Mouse (Mus musculus): Measurements from ENCODE around the gene Nfya. TPM values are rescaled to one million over a fixed set of nuclear protein-coding genes. Genes with fewer than 3 reads are reported as not detected.

The Nfya gene
- total and polyA plus RNA-seq, 3 experiments = 22.5 to 203 (median 41.1) TPM

DNA sequence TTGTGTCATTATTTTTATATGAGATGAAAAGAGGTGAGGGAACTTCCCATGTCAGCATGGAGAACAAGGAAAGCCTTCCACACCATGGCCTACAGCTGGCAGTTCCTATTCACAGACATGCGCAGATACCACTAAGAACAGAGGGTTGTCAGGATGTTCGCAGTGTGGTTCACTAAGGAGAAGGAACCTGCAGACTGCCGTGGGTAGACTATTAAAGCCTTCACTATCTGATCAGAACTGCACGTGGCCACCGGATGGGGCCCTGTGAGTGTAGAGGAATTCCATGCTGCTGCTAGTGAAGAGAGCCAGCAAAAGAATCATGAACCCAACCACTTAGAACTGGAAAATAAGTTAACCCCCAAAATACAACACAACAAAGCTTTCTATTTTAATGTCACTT, 20.3 kb downstream of the Nfya start:
- TF ChIP-seq POLR2AphosphoS5 (IDR thresholded peaks at IDR 0.05; ENCODE audit: insufficient replicate concordance, low read depth, low read length) = no peak
- H3K27me3 ChIP-seq (ENCODE audit: insufficient read depth, low read length) = no peaks in the 10 kb centered on the region

DNA sequence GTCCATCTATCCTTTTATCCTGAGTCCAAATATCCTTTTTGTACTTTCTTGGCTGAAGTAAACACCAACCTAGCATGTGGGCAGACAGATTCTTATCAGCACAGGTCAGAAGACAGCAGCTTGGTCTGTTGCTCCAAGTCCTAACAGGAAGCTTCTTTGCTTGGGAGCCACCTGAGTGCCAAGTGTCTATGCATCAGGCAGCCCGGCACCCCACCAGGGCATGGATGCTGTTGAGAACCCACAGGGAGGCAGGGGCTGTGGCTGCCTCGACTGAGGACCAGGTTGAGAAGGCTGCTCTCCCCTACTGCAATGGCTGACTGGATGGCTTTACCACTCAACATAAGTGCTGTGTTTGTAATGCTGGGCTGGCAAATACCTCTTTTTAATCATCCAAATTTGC, 21.0 kb downstream of the Nfya start:
- no peak overlapping the region for H3K4me3 ChIP-seq (ENCODE audit: low read depth, low read length)
- H3K27me3 ChIP-seq (ENCODE audit: insufficient read depth, low read length) = no peaks in the 10 kb centered on the region
- no peak for ATAC-seq (ENCODE audit: extremely low read depth, insufficient number of reproducible peaks, low FRiP score, poor library complexity, severe bottlenecking)
- DNase-seq (ENCODE audit: low spot score) = no peak
- H3K4me1 ChIP-seq (ENCODE audit: insufficient read depth, low read depth, low read length) = peaks cover 29% of the 10 kb centered on the region
- H3K9me3 ChIP-seq (replicated peaks) = no peaks in the 10 kb centered on the region
- TF ChIP-seq TAL1 (conservative IDR thresholded peaks at IDR 0.05; ENCODE audit: low read depth, low read length) (no peak), GATA1 (IDR thresholded peaks at IDR 0.05; ENCODE audit: borderline replicate concordance, low read length) (no peak), POLR2AphosphoS5 (IDR thresholded peaks at IDR 0.05; ENCODE audit: insufficient replicate concordance, low read depth, low read length) (no peak), GATA2 (IDR thresholded peaks at IDR 0.05; ENCODE audit: borderline replicate concordance, low read depth, low read length) (no peak), CTCF (IDR thresholded peaks at IDR 0.05; ENCODE audit: low read depth, low read length) (no peak)
- H3K36me3 ChIP-seq (replicated peaks) = peaks cover 81% of the 10 kb centered on the region

More for the DNA sequence above, 20.3 kb downstream of the Nfya start:
- no peak overlapping the region for H3K4me3 ChIP-seq (ENCODE audit: low read depth, low read length)
- peaks cover 88% of the 10 kb centered on the region for H3K36me3 ChIP-seq (replicated peaks)
- peaks cover 32% of the 10 kb centered on the region for H3K4me1 ChIP-seq (ENCODE audit: insufficient read depth, low read depth, low read length)
- DNase-seq (ENCODE audit: low spot score) = no peak
- no peaks in the 10 kb centered on the region for H3K9me3 ChIP-seq (replicated peaks)
- ATAC-seq (ENCODE audit: extremely low read depth, insufficient number of reproducible peaks, low FRiP score, poor library complexity, severe bottlenecking) = no peak

DNA sequence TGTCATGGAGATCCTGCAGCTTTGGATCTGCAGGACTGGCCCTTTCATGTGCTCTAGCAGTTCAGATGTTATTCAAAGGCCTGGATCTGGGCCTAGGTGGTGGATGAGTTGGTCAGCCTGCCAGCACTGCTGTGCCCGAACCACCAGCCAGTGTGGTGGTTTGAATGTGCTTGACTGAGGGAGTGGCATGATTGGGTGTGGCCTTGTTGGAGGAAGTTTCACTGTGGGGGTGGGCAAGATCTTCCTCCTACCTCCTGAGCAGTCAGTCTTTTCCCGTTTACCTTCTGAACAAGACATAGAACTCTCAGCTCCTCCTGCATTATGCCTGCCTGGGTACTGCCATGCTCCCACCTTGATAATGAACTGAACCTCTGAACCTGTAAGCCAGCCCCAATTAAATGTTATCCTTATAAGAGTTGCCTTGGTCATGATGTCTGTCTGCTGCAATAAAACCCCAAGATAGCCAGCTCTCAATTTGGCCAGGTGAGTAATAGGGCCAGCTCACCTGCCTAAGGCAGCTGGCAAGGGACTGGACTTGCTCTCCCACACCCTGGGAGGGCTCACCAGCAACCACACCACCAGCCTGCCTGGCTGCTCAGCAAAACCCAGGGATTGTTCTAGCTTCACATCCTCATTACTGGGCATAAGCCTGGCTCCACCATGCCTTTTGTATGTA, 23.8 kb downstream of the Nfya start:
- Histone ChIP-seq H3K27me3 (ENCODE audit: insufficient read depth, low read length) (no peaks in the 10 kb centered on the region), H3K4me1 (ENCODE audit: insufficient read depth, low read depth, low read length) (peaks cover 36% of the 10 kb centered on the region), H3K9me3 (replicated peaks) (no peaks in the 10 kb centered on the region), H3K4me3 (ENCODE audit: low read depth, low read length) (no peak overlapping the region), H3K36me3 (replicated peaks) (peaks cover 53% of the 10 kb centered on the region)
- DNase-seq (ENCODE audit: low spot score) = no peak
- TF ChIP-seq POLR2AphosphoS5 (IDR thresholded peaks at IDR 0.05; ENCODE audit: insufficient replicate concordance, low read depth, low read length) (no peak), GATA2 (IDR thresholded peaks at IDR 0.05; ENCODE audit: borderline replicate concordance, low read depth, low read length) (no peak), TAL1 (conservative IDR thresholded peaks at IDR 0.05; ENCODE audit: low read depth, low read length) (no peak), CTCF (IDR thresholded peaks at IDR 0.05; ENCODE audit: low read depth, low read length) (no peak), GATA1 (IDR thresholded peaks at IDR 0.05; ENCODE audit: borderline replicate concordance, low read length) (no peak)
- ATAC-seq (ENCODE audit: extremely low read depth, insufficient number of reproducible peaks, low FRiP score, poor library complexity, severe bottlenecking) = peak; percentile 55; the same call in 1 of the 2 replicates

DNA sequence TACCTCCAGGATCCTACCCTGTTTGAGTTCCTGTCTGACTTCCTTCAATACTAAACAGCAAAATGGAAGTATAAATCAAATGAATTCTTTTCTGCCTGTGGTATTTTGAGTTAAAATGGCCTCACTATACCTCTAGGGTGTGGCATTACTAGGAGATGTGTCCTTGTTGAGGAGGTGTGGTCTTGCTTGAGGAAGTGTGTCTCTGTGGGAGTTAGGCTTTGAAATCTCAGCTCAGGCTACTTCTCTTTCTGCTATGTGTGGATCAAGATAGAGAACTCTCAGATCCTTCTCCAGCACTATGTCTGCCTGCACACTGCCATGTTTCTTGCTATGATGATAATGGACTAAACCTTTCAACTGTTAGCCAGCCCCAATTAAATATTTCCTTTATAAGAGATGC, 30.7 kb downstream of the Nfya start:
- Histone ChIP-seq H3K36me3 (replicated peaks) (no peaks in the 10 kb centered on the region), H3K27me3 (ENCODE audit: insufficient read depth, low read length) (no peaks in the 10 kb centered on the region), H3K9me3 (replicated peaks) (no peaks in the 10 kb centered on the region; the same call in 1 of the 2 replicates), H3K4me1 (ENCODE audit: insufficient read depth, low read depth, low read length) (peaks cover 7% of the 10 kb centered on the region), H3K4me3 (ENCODE audit: low read depth, low read length) (no peak overlapping the region)
- DNase-seq (ENCODE audit: low spot score) = no peak
- TF ChIP-seq GATA2 (IDR thresholded peaks at IDR 0.05; ENCODE audit: borderline replicate concordance, low read depth, low read length) (no peak), CTCF (IDR thresholded peaks at IDR 0.05; ENCODE audit: low read depth, low read length) (no peak), GATA1 (IDR thresholded peaks at IDR 0.05; ENCODE audit: borderline replicate concordance, low read length) (no peak), TAL1 (conservative IDR thresholded peaks at IDR 0.05; ENCODE audit: low read depth, low read length) (no peak), POLR2AphosphoS5 (IDR thresholded peaks at IDR 0.05; ENCODE audit: insufficient replicate concordance, low read depth, low read length) (no peak)
- ATAC-seq (ENCODE audit: extremely low read depth, insufficient number of reproducible peaks, low FRiP score, poor library complexity, severe bottlenecking) = no peak

DNA sequence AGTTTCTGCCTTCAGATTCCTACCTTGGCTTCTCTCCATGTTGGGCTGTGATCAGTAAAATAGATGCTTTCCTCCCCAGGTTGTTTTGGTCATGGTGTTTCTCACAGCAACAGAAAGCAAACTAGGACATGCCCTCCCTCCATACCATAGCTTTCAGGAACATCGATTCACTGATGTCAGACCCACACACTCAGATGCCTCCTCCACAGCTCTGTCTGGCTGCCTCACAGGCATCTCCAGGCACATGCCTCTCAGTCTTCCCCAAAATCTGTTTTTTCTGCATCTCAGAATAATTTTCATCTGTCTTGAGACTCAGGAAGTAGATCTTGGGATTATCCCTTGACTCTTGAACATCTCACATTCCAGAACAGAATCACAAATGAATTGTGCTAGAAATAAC, 33.6 kb downstream of the Nfya start:
- DNase-seq (ENCODE audit: low spot score) (no peak), ATAC-seq (ENCODE audit: extremely low read depth, insufficient number of reproducible peaks, low FRiP score, poor library complexity, severe bottlenecking) (no peak)
- Histone ChIP-seq H3K36me3 (replicated peaks) (no peaks in the 10 kb centered on the region), H3K27me3 (ENCODE audit: insufficient read depth, low read length) (no peaks in the 10 kb centered on the region), H3K4me1 (ENCODE audit: insufficient read depth, low read depth, low read length) (no peaks in the 10 kb centered on the region), H3K9me3 (replicated peaks) (no peaks in the 10 kb centered on the region; the same call in 1 of the 2 replicates), H3K4me3 (ENCODE audit: low read depth, low read length) (no peak overlapping the region)
- no peak for TF ChIP-seq GATA1 (IDR thresholded peaks at IDR 0.05; ENCODE audit: borderline replicate concordance, low read length)
- TF ChIP-seq TAL1 (conservative IDR thresholded peaks at IDR 0.05; ENCODE audit: low read depth, low read length) = no peak
- TF ChIP-seq GATA2 (IDR thresholded peaks at IDR 0.05; ENCODE audit: borderline replicate concordance, low read depth, low read length) = no peak
- TF ChIP-seq CTCF (IDR thresholded peaks at IDR 0.05; ENCODE audit: low read depth, low read length) = no peak

DNA sequence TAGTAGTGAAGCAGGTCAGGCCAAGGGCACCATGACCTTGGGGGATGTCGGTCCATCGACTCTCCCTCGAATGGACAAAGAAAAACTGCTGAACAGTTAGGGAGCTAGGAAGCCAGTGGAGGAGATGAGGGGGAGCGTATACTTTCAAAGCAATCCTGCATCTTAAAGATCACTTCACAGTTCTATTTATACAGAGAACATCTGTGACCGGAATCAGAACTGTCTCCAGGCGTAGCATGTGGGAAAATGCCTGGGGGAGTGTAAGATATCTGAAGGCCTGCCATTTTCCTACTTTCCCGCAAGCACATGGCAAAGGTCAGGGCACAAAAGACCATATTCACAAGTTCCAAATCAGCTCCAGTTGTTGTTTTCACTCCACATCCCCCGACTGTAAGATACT, 36.7 kb downstream of the Nfya start:
- H3K9me3 ChIP-seq (replicated peaks) = no peaks in the 10 kb centered on the region; the same call in 1 of the 2 replicates
- no peaks in the 10 kb centered on the region for H3K36me3 ChIP-seq (replicated peaks)
- DNase-seq (ENCODE audit: low spot score) = no peak
- H3K4me1 ChIP-seq (ENCODE audit: insufficient read depth, low read depth, low read length) = no peaks in the 10 kb centered on the region
- no peak for TF ChIP-seq POLR2AphosphoS5 (IDR thresholded peaks at IDR 0.05; ENCODE audit: insufficient replicate concordance, low read depth, low read length)
- TF ChIP-seq TAL1 (conservative IDR thresholded peaks at IDR 0.05; ENCODE audit: low read depth, low read length) = no peak
- no peak for TF ChIP-seq GATA1 (IDR thresholded peaks at IDR 0.05; ENCODE audit: borderline replicate concordance, low read length)
- no peak for TF ChIP-seq GATA2 (IDR thresholded peaks at IDR 0.05; ENCODE audit: borderline replicate concordance, low read depth, low read length)
- TF ChIP-seq CTCF (IDR thresholded peaks at IDR 0.05; ENCODE audit: low read depth, low read length) = no peak
- ATAC-seq (ENCODE audit: extremely low read depth, insufficient number of reproducible peaks, low FRiP score, poor library complexity, severe bottlenecking) = no peak
- peaks cover 4% of the 10 kb centered on the region; the same call in 1 of the 2 replicates for H3K27me3 ChIP-seq (ENCODE audit: insufficient read depth, low read length)
- no peak overlapping the region for H3K4me3 ChIP-seq (ENCODE audit: low read depth, low read length)

All from G1E (cell line).